Mouse (Mus musculus) heart, embryonic 13.5 days (tissue): Measurements from ENCODE around the gene Tbata. TPM values are rescaled to one million over a fixed set of nuclear protein-coding genes. Genes with fewer than 3 reads are reported as not detected.

Experiments used
- ATAC-seq: fragments of 200-750 bp; cut with Nextera tagmentation; 2 replicates; pipeline ENCODE4 v1.8.0; 2017; ENCODE audit warnings: moderate TSS enrichment; ENCODE audit not compliant: insufficient number of reproducible peaks, low FRiP score, low TSS enrichment; ENCODE audit errors: extremely low read depth
- H3K27ac ChIP-seq: fragments of 300-500 bp; sonication (generic); replicated peaks from 2 replicates; pipeline ENCODE4 v1.5.1; 2015; ENCODE audit warnings: moderate library complexity, mild to moderate bottlenecking, inconsistent platforms
- H3K27me3 ChIP-seq: fragments of 300-500 bp; sonication (generic); replicated peaks from 2 replicates; pipeline ENCODE4 v1.6.1; 2015; ENCODE audit warnings: mild to moderate bottlenecking, inconsistent platforms
- H3K36me3 ChIP-seq: fragments of 300-500 bp; sonication (generic); 2 replicates; pipeline ENCODE4 v1.6.1; 2015; ENCODE audit warnings: mild to moderate bottlenecking, inconsistent platforms
- H3K4me1 ChIP-seq: fragments of 300-500 bp; sonication (generic); 2 replicates; pipeline ENCODE4 v1.6.1; 2015; ENCODE audit warnings: inconsistent platforms
- H3K4me2 ChIP-seq: fragments of 300-500 bp; sonication (generic); 2 replicates; pipeline ENCODE4 v1.6.1; 2015; ENCODE audit warnings: inconsistent platforms, mild to moderate bottlenecking, moderate library complexity
- H3K4me3 ChIP-seq: fragments of 300-500 bp; sonication (generic); 2 replicates; pipeline ENCODE4 v1.5.1; 2015; ENCODE audit warnings: moderate library complexity, mild to moderate bottlenecking, inconsistent platforms
- H3K9ac ChIP-seq: fragments of 300-500 bp; sonication (generic); 2 replicates; pipeline ENCODE4 v1.6.1; 2015; ENCODE audit warnings: inconsistent platforms, mild to moderate bottlenecking, moderate library complexity
- H3K9me3 ChIP-seq: fragments of 300-500 bp; sonication (generic); 2 replicates; pipeline ENCODE4 v1.6.1; 2016; ENCODE audit warnings: inconsistent platforms
- WGBS: fragments of 180-500 bp; shearing (Covaris S2); methylation state at CpG from one replicate; pipeline ENCODE4 v1.1.7; 2015; ENCODE audit warnings: mixed read lengths; 5-methylcytosine and 5-hydroxymethylcytosine counted together
- microRNA-seq: library from miRNA; unstranded; fragments of <30 nt; microRNA quantifications from one replicate; pipeline ENCODE4, GENCODE M21; 2016
- polyA plus RNA-seq: library from polyadenylated mRNA; unstranded; fragments of >200 nt; fragmentation: Nextera tagmentation; extraction: Ambion mirVana; gene quantifications from 2 replicates; pipeline ENCODE4 v1.2.1, GENCODE M21; 2015

The Tbata gene
- polyA plus RNA-seq, 1 experiment from 2014 or later, result not detected

GRCm38 (mm10) chr10:61236683-61237390, 65.1 kb downstream of the Tbata start:
- no peak overlapping the region for H3K9ac ChIP-seq
- no peak overlapping the region for H3K4me3 ChIP-seq
- no peaks in the 10 kb centered on the region for H3K27me3 ChIP-seq
- ATAC-seq, result no peak
- H3K4me2 ChIP-seq, result no peak overlapping the region
- H3K36me3 ChIP-seq, result no peaks in the 10 kb centered on the region
- H3K27ac ChIP-seq, result no peak overlapping the region
- 0 out of 2 replicates have a peak, but pooled peaks cover 3% of the 10 kb centered on the region for H3K9me3 ChIP-seq
- 59% methylated on average over 4 of the region's 4 CpGs for WGBS
- peaks cover 19% of the 10 kb centered on the region for H3K4me1 ChIP-seq

GRCm38 (mm10) chr10:61237391-61237785, 65.6 kb downstream of the Tbata start:
- Histone ChIP-seq H3K27ac (no peak overlapping the region), H3K36me3 (no peaks in the 10 kb centered on the region), H3K9me3 (0 out of 2 replicates have a peak, but pooled peaks cover 3% of the 10 kb centered on the region), H3K4me2 (no peak overlapping the region), H3K27me3 (no peaks in the 10 kb centered on the region), H3K9ac (no peak overlapping the region), H3K4me3 (no peak overlapping the region), H3K4me1 (peaks cover 22% of the 10 kb centered on the region)
- no peak for ATAC-seq
- WGBS, result 72% methylated on average over 6 of the region's 6 CpGs

Small RNA genes lying within 50 kb of the gene (microRNA-seq; reads per million reads assigned to microRNA genes)
- gene Gm44308, result not detected

Other genes with a start within 250 kb of the Tbata start
- gene Pcbd1, start 82.6 kb upstream of the Tbata start, polyA plus RNA-seq, result 70.7 and 73.7 TPM in 2 replicates
- gene Sgpl1, start 24.3 kb upstream of the Tbata start, polyA plus RNA-seq, result 26.7 and 29.1 TPM in 2 replicates
- 0.76 and 1.3 TPM in 2 replicates for gene Adamts14, start 101.5 kb downstream of the Tbata start, polyA plus RNA-seq
- 0.08 TPM in 1 of 2 replicates, not detected in the other for gene Prf1, start 125.9 kb downstream of the Tbata start, polyA plus RNA-seq
- gene Pald1, start 211.6 kb downstream of the Tbata start, polyA plus RNA-seq, result 25.9 and 26.6 TPM in 2 replicates
- 0.09 TPM in 1 of 2 replicates, not detected in the other for gene Nodal, start 246.0 kb downstream of the Tbata start, polyA plus RNA-seq